Mouse (Mus musculus) granulocyte monocyte progenitor cell, adult 5-6 weeks (primary cell): ENCODE measurements around the gene Kcnj12. TPM values are rescaled to one million over a fixed set of nuclear protein-coding genes. Genes with fewer than 3 reads are reported as not detected.

Source experiments
- ATAC-seq: replicated peaks from 2 replicates; pipeline ENCODE4 v1.8.0; 2016; ENCODE audit warnings: mild to moderate bottlenecking, moderate TSS enrichment, inconsistent platforms; ENCODE audit not compliant: poor library complexity, severe bottlenecking
- total RNA-seq, 2 experiments: library from RNA; stranded (forward) in 1 of 2; stranded (reverse) in 1 of 2; fragments of 200-712, 200-1000 nt in 1 of 2; fragments of >200 nt in 1 of 2; fragmentation: Nextera tagmentation in 1 of 2; gene quantifications; 2 replicates each; pipeline ENCODE4 v1.2.3; 2014 to 2017

Gene Kcnj12
- total RNA-seq, 2 experiments from 2014 or later, result not detected

- no peak for ATAC-seq
These were observed 1.2 kb downstream of the Kcnj12 start for GRCm38 (mm10) chr11:61023416-61024200.

GRCm38 (mm10) chr11:61024388-61024787 is 2.0 kb downstream of the Kcnj12 start:
- no peak for ATAC-seq

GRCm38 (mm10) chr11:61024996-61025395 is 2.6 kb downstream of the Kcnj12 start:
- no peak for ATAC-seq

GRCm38 (mm10) chr11:61025594-61025993 is 3.2 kb downstream of the Kcnj12 start:
- no peak for ATAC-seq

GRCm38 (mm10) chr11:61026381-61026780 is 4.0 kb downstream of the Kcnj12 start:
- ATAC-seq, result no peak

GRCm38 (mm10) chr11:61027160-61027559 is 4.8 kb downstream of the Kcnj12 start:
- ATAC-seq, result no peak

- ATAC-seq, result no peak
These were observed 6.0 kb downstream of the Kcnj12 start for GRCm38 (mm10) chr11:61028211-61028950.

GRCm38 (mm10) chr11:61029116-61029740 is 6.9 kb downstream of the Kcnj12 start:
- ATAC-seq, result 0 out of 2 replicates have a peak, but pooled peaks have one; percentile 16

GRCm38 (mm10) chr11:61029864-61030595 is 7.7 kb downstream of the Kcnj12 start:
- peak; percentile 62 for ATAC-seq

GRCm38 (mm10) chr11:61031137-61031536 is 8.8 kb downstream of the Kcnj12 start:
- no peak for ATAC-seq

GRCm38 (mm10) chr11:61031658-61032445 is 9.5 kb downstream of the Kcnj12 start:
- no peak for ATAC-seq

GRCm38 (mm10) chr11:61032481-61032880 is 10.1 kb downstream of the Kcnj12 start:
- ATAC-seq, result no peak

GRCm38 (mm10) chr11:61033160-61033559 is 10.8 kb downstream of the Kcnj12 start:
- no peak for ATAC-seq

GRCm38 (mm10) chr11:61036639-61037038 is 14.3 kb downstream of the Kcnj12 start:
- ATAC-seq, result no peak

GRCm38 (mm10) chr11:61038277-61038782 is 16.0 kb downstream of the Kcnj12 start:
- ATAC-seq, result no peak

GRCm38 (mm10) chr11:61040856-61041652 is 18.7 kb downstream of the Kcnj12 start:
- no peak for ATAC-seq

- peak; percentile 33 for ATAC-seq
These were observed 20.2 kb downstream of the Kcnj12 start for GRCm38 (mm10) chr11:61042593-61042992.
